ENCODE assay signal across 29 mouse cellular contexts in genomic region chr6:148795145-148795544, GRCm38 (mm10). TPM values are rescaled to one million over a fixed set of nuclear protein-coding genes. Genes with fewer than 3 reads are reported as not detected.
DNase-seq lines count a peak whose midpoint lies in the region; ATAC-seq and TF ChIP-seq lines count a peak whose summit lies in the region.
"Had no signal": no experiment of that assay in that cellular context is flagged by ENCODE, and none has a peak within 500 bp of the region (broad histone marks: within the 10 kb centered on the region; RNA-seq: fewer than 3 reads in every experiment).

No protein-coding gene starts in this region.

- H3K27ac ChIP-seq in forebrain, postnatal 0 days (ENCODE audit: low read depth, low read length), result no peak overlapping the region
- no peak overlapping the region for H3K27ac ChIP-seq in forebrain, embryonic 15.5 days (replicated peaks)
- H3K27ac ChIP-seq in layer of hippocampus, adult 2 months, result peak overlapping the region; percentile 73
- H3K27ac ChIP-seq in brown adipose tissue, adult 24 weeks (replicated peaks; ENCODE audit: low read depth, low read length), result 0 out of 2 replicates have a peak overlapping the region, but pooled peaks have one; percentile 21
- H3K27ac ChIP-seq: hindbrain, embryonic 14.5 days; limb, embryonic 15.5 days; liver, embryonic 14.5 days; neural tube, embryonic 15.5 days had no signal

- H3K4me3 ChIP-seq in forebrain, postnatal 0 days (ENCODE audit: low read depth, low read length), result no peak overlapping the region
- H3K4me3 ChIP-seq in forebrain, embryonic 15.5 days, result no peak overlapping the region
- no peak overlapping the region for H3K4me3 ChIP-seq in layer of hippocampus, adult 2 months
- no peak overlapping the region for H3K4me3 ChIP-seq in brown adipose tissue, adult 24 weeks (ENCODE audit: insufficient read depth, low read depth, low read length)
- H3K4me3 ChIP-seq: heart, embryonic 12.5 days; limb, embryonic 15.5 days; neural tube, embryonic 15.5 days had no signal

- no peak for TF ChIP-seq CTCF in forebrain, postnatal 0 days (IDR thresholded peaks at IDR 0.05; ENCODE audit: low read depth)
- peak; percentile 32 for TF ChIP-seq CTCF in layer of hippocampus, adult 2 months (conservative IDR thresholded peaks at IDR 0.05)

- no peaks in the 10 kb centered on the region for H3K27me3 ChIP-seq in forebrain, postnatal 0 days (ENCODE audit: insufficient read depth, low read length)
- no peaks in the 10 kb centered on the region for H3K27me3 ChIP-seq in forebrain, embryonic 15.5 days
- H3K27me3 ChIP-seq: heart, embryonic 12.5 days; limb, embryonic 15.5 days; neural tube, embryonic 15.5 days; Patski had no signal

- 68% methylated on average over 2 of the region's 2 CpGs for WGBS in forebrain, postnatal 0 days
- 75% methylated on average over 2 of the region's 2 CpGs for WGBS in forebrain, embryonic 15.5 days

- no peak overlapping the region for H3K9ac ChIP-seq in forebrain, postnatal 0 days
- H3K9ac ChIP-seq in forebrain, embryonic 15.5 days (replicated peaks), result no peak overlapping the region
- H3K9ac ChIP-seq: heart, embryonic 12.5 days; hindbrain, embryonic 14.5 days; limb, embryonic 15.5 days; liver, embryonic 14.5 days; lung, embryonic 14.5 days; neural tube, embryonic 15.5 days had no signal

- no peak overlapping the region for H3K4me2 ChIP-seq in forebrain, postnatal 0 days (ENCODE audit: low read depth)
- no peak overlapping the region for H3K4me2 ChIP-seq in forebrain, embryonic 15.5 days (replicated peaks)
- H3K4me2 ChIP-seq: heart, embryonic 12.5 days; hindbrain, embryonic 14.5 days; limb, embryonic 15.5 days; lung, embryonic 14.5 days; neural tube, embryonic 15.5 days had no signal

- no peak for ATAC-seq in forebrain, postnatal 0 days
- no peak for ATAC-seq in forebrain, embryonic 15.5 days (replicated peaks)
- ATAC-seq: intestine, postnatal 0 days; Patski had no signal

- no peaks in the 10 kb centered on the region for H3K9me3 ChIP-seq in forebrain, postnatal 0 days (ENCODE audit: low read length)
- H3K9me3 ChIP-seq in forebrain, embryonic 15.5 days, result no peaks in the 10 kb centered on the region
- H3K9me3 ChIP-seq: heart, embryonic 12.5 days; limb, embryonic 15.5 days; neural tube, embryonic 15.5 days had no signal

- DNase-seq in forebrain, postnatal 0 days, result peak; percentile 10
- DNase-seq in layer of hippocampus, adult 2 months (ENCODE audit: low spot score in 2 of 2), result peak; percentile 38 to 41
- DNase-seq in layer of hippocampus, postnatal 10 days (ENCODE audit: low spot score in 2 of 2), result no peak
- DNase-seq in thymus, postnatal 14 days, result no peak
- no peak for DNase-seq in urinary bladder, postnatal 4 days (ENCODE audit: low spot score in 2 of 2)
- DNase-seq: adrenal gland, postnatal 10 days; cerebellum, adult 2 months; cerebellum, postnatal 14 days; gastrocnemius, postnatal 25 days; heart, adult 18-20 months; heart, postnatal 4 days; kidney, adult 9 months; kidney, postnatal 10 days; left cerebral cortex, postnatal 4 days; lung, embryonic 14.5 days; lung, postnatal 14 days; midbrain, embryonic 14.5 days; retina, postnatal 1 day; right cerebral cortex, postnatal 14 days; thymus, postnatal 25 days had no signal

- H3K36me3 ChIP-seq in forebrain, postnatal 0 days (ENCODE audit: insufficient read depth), result peaks cover 41% of the 10 kb centered on the region
- peaks cover 41% of the 10 kb centered on the region for H3K36me3 ChIP-seq in forebrain, embryonic 15.5 days

- no peaks in the 10 kb centered on the region for H3K4me1 ChIP-seq in forebrain, postnatal 0 days (ENCODE audit: insufficient read depth)
- H3K4me1 ChIP-seq in forebrain, embryonic 15.5 days, result no peaks in the 10 kb centered on the region
- no peaks in the 10 kb centered on the region for H3K4me1 ChIP-seq in brown adipose tissue, adult 24 weeks (ENCODE audit: control insufficient read depth, insufficient read depth, insufficient read length, low read length)
- H3K4me1 ChIP-seq: heart, embryonic 12.5 days; limb, embryonic 15.5 days; neural tube, embryonic 15.5 days had no signal

RNA-seq across cellular contexts. Expression of gene Ipo8, which starts 36.1 kb away (rescaled TPM):
- total RNA-seq in forebrain, postnatal 0 days (2014; rRNA removed), result 26.5 and 32.0 TPM in 2 replicates
- 7.6 and 13.5 TPM in 2 replicates for polyA plus RNA-seq in forebrain, postnatal 0 days (2015; fragmentation: Nextera tagmentation; extraction: Ambion mirVana)
- 20.8 and 23.8 TPM in 2 replicates for polyA plus RNA-seq in forebrain, embryonic 15.5 days (2015; fragmentation: Nextera tagmentation; extraction: Ambion mirVana)
- 10 to 100 TPM; 48.3 to 52.0 TPM for total RNA-seq in layer of hippocampus, adult 2 months (2021)
- total RNA-seq in layer of hippocampus, postnatal 10 days (2021), result 10 to 100 TPM; 34.0 to 35.5 TPM
- polyA plus RNA-seq in brown adipose tissue, adult 24 weeks (2012; ENCODE audit: insufficient read depth, insufficient read length, missing spikeins), result 13.0 and 22.2 TPM in 2 replicates

Comparison
In these comparisons a context has a peak if more than half of its experiments do, and no peak if none do; other contexts are left out.
1. DNase-seq: peak in forebrain, postnatal 0 days (single experiment) and layer of hippocampus, adult 2 months (2 of 2); none in layer of hippocampus, postnatal 10 days (0 of 2), thymus, postnatal 14 days (single experiment) and urinary bladder, postnatal 4 days (0 of 2).
2. H3K27ac ChIP-seq: peak in layer of hippocampus, adult 2 months (single experiment) and brown adipose tissue, adult 24 weeks (single experiment); none in forebrain, postnatal 0 days (single experiment) and forebrain, embryonic 15.5 days (single experiment).